ENCODE assay signal across 12 mouse cellular contexts in the genomic region with DNA sequence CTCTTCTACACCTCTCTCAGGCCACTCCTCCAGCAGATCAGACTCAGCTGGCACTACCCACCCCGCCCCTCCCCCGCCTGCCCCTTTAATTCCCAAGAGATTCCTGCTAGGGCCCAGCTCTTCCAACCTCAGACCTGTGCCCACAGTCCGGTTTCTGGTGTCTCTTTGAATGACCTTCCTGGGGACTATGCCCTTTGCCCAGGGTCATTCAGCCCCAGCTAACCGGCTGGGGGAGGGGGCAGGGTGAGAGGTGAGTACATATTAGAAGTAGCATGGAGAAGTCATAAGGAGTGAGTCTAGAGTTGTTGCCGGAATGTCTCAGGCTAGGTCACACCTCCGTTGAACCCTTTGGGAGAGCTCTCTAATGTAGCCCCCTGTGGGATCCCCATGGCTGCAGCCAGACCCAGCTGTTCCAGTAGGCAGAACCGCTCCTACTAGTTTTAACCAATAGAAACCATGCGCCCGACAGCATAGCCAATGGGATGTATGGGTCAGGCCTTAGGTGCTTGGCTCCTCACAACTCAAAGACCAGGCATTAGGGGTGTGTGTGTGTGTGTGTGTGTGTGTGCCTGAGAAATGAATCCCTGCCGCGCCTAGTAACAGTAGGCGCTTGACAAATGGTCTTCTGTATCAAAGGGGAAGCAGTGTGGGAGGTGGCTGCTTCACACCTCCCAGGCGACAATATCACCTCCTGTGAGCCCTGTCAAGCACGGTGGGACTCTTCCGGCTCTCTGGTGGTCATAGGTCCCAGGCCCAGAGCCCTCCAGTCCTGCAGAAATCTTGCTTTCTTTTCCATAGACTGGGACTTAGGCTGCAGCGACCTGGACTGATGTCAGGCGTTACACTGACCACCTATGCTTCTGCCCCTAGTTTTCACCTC. TPM values are rescaled to one million over a fixed set of nuclear protein-coding genes. Genes with fewer than 3 reads are reported as not detected.
DNase-seq lines count a peak whose midpoint lies in the region; ATAC-seq and TF ChIP-seq lines count a peak whose summit lies in the region.
"Had no signal": no experiment of that assay in that cellular context is flagged by ENCODE, and none has a peak within 500 bp of the region (broad histone marks: within the 10 kb centered on the region; RNA-seq: fewer than 3 reads in every experiment).

No protein-coding gene starts in this region.

- WGBS in kidney, embryonic 14.5 days = 17% methylated on average over 17 of the region's 17 CpGs
- whole genome bisulfite sequencing in liver, embryonic 14.5 days (ENCODE audit: insufficient replicate concordance) = 16% methylated on average over 17 of the region's 17 CpGs
- 56% methylated on average over 17 of the region's 17 CpGs for whole genome bisulfite sequencing in thymus, adult 2 months

- no peak overlapping the region for H3K4me2 ChIP-seq in kidney, embryonic 14.5 days (replicated peaks; ENCODE audit: low read depth, low read length)
- H3K4me2 ChIP-seq in liver, embryonic 14.5 days (ENCODE audit: low read depth) = no peak overlapping the region

- no peak for TF ChIP-seq POLR2A in thymus, adult 2 months (IDR thresholded peaks at IDR 0.05; ENCODE audit: control insufficient read depth, extremely low read depth, insufficient read depth, low read length, poor library complexity)

- H3K9me3 ChIP-seq in kidney, embryonic 14.5 days (ENCODE audit: control insufficient read depth, low read length) = no peaks in the 10 kb centered on the region
- no peaks in the 10 kb centered on the region for H3K9me3 ChIP-seq in liver, embryonic 14.5 days (ENCODE audit: control insufficient read depth, low read length)

- ATAC-seq in kidney, embryonic 14.5 days (ENCODE audit: low FRiP score, low TSS enrichment) = peak; percentile 17; the same call in 1 of the 2 replicates
- ATAC-seq in liver, embryonic 14.5 days (ENCODE audit: insufficient read depth) = peak; percentile 42; the same call in 1 of the 2 replicates
- ATAC-seq: Patski had no signal

- TF ChIP-seq EP300 in liver, embryonic 14.5 days (IDR thresholded peaks at IDR 0.05; ENCODE audit: low read depth) = no peak

- no peaks in the 10 kb centered on the region for H3K4me1 ChIP-seq in kidney, embryonic 14.5 days (ENCODE audit: control insufficient read depth, insufficient read depth, low read length)
- H3K4me1 ChIP-seq in liver, embryonic 14.5 days (replicated peaks; ENCODE audit: control insufficient read depth in 2 of 2, insufficient read depth in 2 of 2, low read length in 1 of 2) = no peaks in the 10 kb centered on the region
- H3K4me1 ChIP-seq in thymus, adult 2 months (replicated peaks; ENCODE audit: control insufficient read depth, insufficient read depth, low read length) = peaks cover 4% of the 10 kb centered on the region; the same call in 1 of the 2 replicates

- peaks cover 52% of the 10 kb centered on the region for H3K27me3 ChIP-seq in kidney, embryonic 14.5 days (ENCODE audit: control insufficient read depth, insufficient read depth, low read length)
- H3K27me3 ChIP-seq in liver, embryonic 14.5 days (ENCODE audit: control insufficient read depth, insufficient read depth, low read length) = peaks cover 64% of the 10 kb centered on the region
- H3K27me3 ChIP-seq in thymus, adult 2 months (ENCODE audit: control insufficient read depth, insufficient read depth, low read length) = peaks cover 22% of the 10 kb centered on the region; the same call in 1 of the 2 replicates

- H3K4me3 ChIP-seq in kidney, embryonic 14.5 days (ENCODE audit: low read length) = no peak overlapping the region
- no peak overlapping the region for H3K4me3 ChIP-seq in liver, embryonic 14.5 days (ENCODE audit: insufficient read depth in 1 of 2, low read depth in 2 of 2, low read length in 2 of 2)
- H3K4me3 ChIP-seq in thymus, adult 2 months (ENCODE audit: control insufficient read depth, insufficient read depth, low read length) = no peak overlapping the region

- H3K9ac ChIP-seq in kidney, embryonic 14.5 days (ENCODE audit: low read depth, low read length) = no peak overlapping the region
- no peak overlapping the region for H3K9ac ChIP-seq in liver, embryonic 14.5 days (replicated peaks)

- no peak for TF ChIP-seq CTCF in liver, embryonic 14.5 days (IDR thresholded peaks at IDR 0.05; ENCODE audit: low read depth)
- TF ChIP-seq CTCF in thymus, adult 2 months (IDR thresholded peaks at IDR 0.05; ENCODE audit: borderline replicate concordance, control insufficient read depth, extremely low read depth, insufficient read depth, low read length, poor library complexity) = no peak

- no peaks in the 10 kb centered on the region for H3K36me3 ChIP-seq in kidney, embryonic 14.5 days (ENCODE audit: control insufficient read depth, insufficient read depth, low read length)
- no peaks in the 10 kb centered on the region for H3K36me3 ChIP-seq in liver, embryonic 14.5 days (replicated peaks; ENCODE audit: control insufficient read depth, insufficient read depth, low read depth)
- H3K36me3 ChIP-seq in thymus, adult 2 months (ENCODE audit: control insufficient read depth, insufficient read depth, low read length) = no peaks in the 10 kb centered on the region

- H3K27ac ChIP-seq in kidney, embryonic 14.5 days (ENCODE audit: low read depth, low read length) = no peak overlapping the region
- no peak overlapping the region for H3K27ac ChIP-seq in liver, embryonic 14.5 days
- no peak overlapping the region for H3K27ac ChIP-seq in thymus, adult 2 months (ENCODE audit: control insufficient read depth, insufficient read depth, low read length)

- DNase-seq in kidney, adult 11 months = no peak
- peak; percentile 3 for DNase-seq in testis, postnatal 14 days (ENCODE audit: low spot score)
- no peak for DNase-seq in testis, postnatal 10 days (ENCODE audit: low spot score)
- no peak for DNase-seq in liver, embryonic 14.5 days (ENCODE audit: low read depth in 3 of 3, low spot score in 3 of 3)
- no peak for DNase-seq in thymus, adult 2 months
- no peak for DNase-seq in cerebellum, adult 9-11 months
- DNase-seq: adrenal gland, adult 2 months; gastrocnemius, postnatal 36 days; midbrain, embryonic 14.5 days; right cerebral cortex, postnatal 25 days had no signal

RNA-seq across cellular contexts. Expression of a gene that starts 1.6 kb away (rescaled TPM):
- 0.07 and 0.19 TPM in 2 replicates for polyA plus RNA-seq in kidney, embryonic 14.5 days (2014; fragmentation: Nextera tagmentation; extraction: Ambion mirVana)
- 0.06 TPM in 2 replicates for polyA plus RNA-seq in liver, embryonic 14.5 days (2012; rRNA removed)
- 0.09 and 0.10 TPM in 2 replicates for polyA plus RNA-seq in liver, embryonic 14.5 days (2014; fragmentation: Nextera tagmentation; extraction: Ambion mirVana)
- polyA plus RNA-seq in thymus, adult 2 months (2012; rRNA removed) = 0.70 and 0.78 TPM in 2 replicates
- polyA plus RNA-seq: Patski had no signal

RNA-seq across cellular contexts. Expression of a gene that starts 10.7 kb away (rescaled TPM):
- 26.8 and 34.2 TPM in 2 replicates for polyA plus RNA-seq in kidney, embryonic 14.5 days (2014; fragmentation: Nextera tagmentation; extraction: Ambion mirVana)
- polyA plus RNA-seq in liver, embryonic 14.5 days (2012; rRNA removed) = 15.1 and 15.8 TPM in 2 replicates
- 15.6 and 16.4 TPM in 2 replicates for polyA plus RNA-seq in liver, embryonic 14.5 days (2014; fragmentation: Nextera tagmentation; extraction: Ambion mirVana)
- polyA plus RNA-seq in thymus, adult 2 months (2012; rRNA removed) = 115 and 122 TPM in 2 replicates

RNA-seq across cellular contexts. Expression of a gene that starts 15.2 kb away (rescaled TPM):
- 35.5 and 43.7 TPM in 2 replicates for polyA plus RNA-seq in kidney, embryonic 14.5 days (2014; fragmentation: Nextera tagmentation; extraction: Ambion mirVana)
- polyA plus RNA-seq in liver, embryonic 14.5 days (2012; rRNA removed) = 21.5 and 38.9 TPM in 2 replicates
- polyA plus RNA-seq in liver, embryonic 14.5 days (2014; fragmentation: Nextera tagmentation; extraction: Ambion mirVana) = 69.3 and 78.1 TPM in 2 replicates
- polyA plus RNA-seq in thymus, adult 2 months (2012; rRNA removed) = 84.3 and 87.7 TPM in 2 replicates

RNA-seq across cellular contexts. Expression of a gene that starts 37.9 kb away (rescaled TPM):
- 15.3 and 18.6 TPM in 2 replicates for polyA plus RNA-seq in kidney, embryonic 14.5 days (2014; fragmentation: Nextera tagmentation; extraction: Ambion mirVana)
- 14.4 and 21.9 TPM in 2 replicates for polyA plus RNA-seq in liver, embryonic 14.5 days (2012; rRNA removed)
- polyA plus RNA-seq in liver, embryonic 14.5 days (2014; fragmentation: Nextera tagmentation; extraction: Ambion mirVana) = 3.9 and 5.0 TPM in 2 replicates
- polyA plus RNA-seq in thymus, adult 2 months (2012; rRNA removed) = 56.5 and 57.9 TPM in 2 replicates

RNA-seq across cellular contexts. Expression of a gene that starts 41.3 kb away (rescaled TPM):
- polyA plus RNA-seq in kidney, embryonic 14.5 days (2014; fragmentation: Nextera tagmentation; extraction: Ambion mirVana) = 45.3 and 56.2 TPM in 2 replicates
- polyA plus RNA-seq in liver, embryonic 14.5 days (2012; rRNA removed) = 70.5 and 74.4 TPM in 2 replicates
- polyA plus RNA-seq in liver, embryonic 14.5 days (2014; fragmentation: Nextera tagmentation; extraction: Ambion mirVana) = 116 and 119 TPM in 2 replicates
- polyA plus RNA-seq in thymus, adult 2 months (2012; rRNA removed) = 319 and 330 TPM in 2 replicates
